Mouse (Mus musculus) ES-E14 (cell line): ENCODE measurements around the gene Rfwd3. TPM values are rescaled to one million over a fixed set of nuclear protein-coding genes. Genes with fewer than 3 reads are reported as not detected.
"Not testable (repeated sequence)": the region's sequence is repeated elsewhere in the genome, so short reads cannot be mapped to it uniquely, and the experiment has no call there.

Source experiments
- DNase-seq: peaks from one replicate; pipeline ENCODE4 v3.0.0-alpha.2; 2013; ENCODE audit warnings: low read depth, low spot score
- H3K27ac ChIP-seq: 2 replicates; pipeline ENCODE4 v1.5.1; 2012; ENCODE audit warnings: low read depth, mild to moderate bottlenecking, low read length, moderate library complexity, mixed read lengths; ENCODE audit not compliant: poor library complexity, insufficient read depth, severe bottlenecking
- H3K36me3 ChIP-seq: 2 replicates; pipeline ENCODE4 v1.6.1; 2012; ENCODE audit warnings: mild to moderate bottlenecking, low read length, moderate library complexity, mixed read lengths; ENCODE audit not compliant: control insufficient read depth, poor library complexity, insufficient read depth, severe bottlenecking
- H3K4me1 ChIP-seq, 2 experiments: fragments of 150-350 bp in 1 of 2; sonication (generic) in 1 of 2; 2 replicates each; pipeline ENCODE4 v1.6.1; 2012; ENCODE audit warnings: low read length in 2 of 2, mild to moderate bottlenecking in 1 of 2, mixed read lengths in 1 of 2; ENCODE audit not compliant: control insufficient read depth in 2 of 2, insufficient read depth in 2 of 2, poor library complexity in 1 of 2
- H3K4me3 ChIP-seq, 2 experiments: fragments of 150-350 bp in 1 of 2; sonication (generic) in 1 of 2; 2 replicates each; pipeline ENCODE4 v1.5.1; 2012; ENCODE audit warnings: low read length in 2 of 2, low read depth in 1 of 2, mild to moderate bottlenecking in 1 of 2, mixed read lengths in 1 of 2; ENCODE audit not compliant: insufficient read depth in 1 of 2, poor library complexity in 1 of 2, severe bottlenecking in 1 of 2
- H3K9ac ChIP-seq: 2 replicates; pipeline ENCODE4 v1.6.1; 2012; ENCODE audit warnings: low read depth, mild to moderate bottlenecking, low read length, mixed read lengths; ENCODE audit not compliant: poor library complexity, insufficient read depth, severe bottlenecking
- H3K9me3 ChIP-seq: fragments of 150-350 bp; sonication (generic); 2 replicates; pipeline ENCODE4 v1.6.1; 2012; ENCODE audit warnings: low read depth, mild to moderate bottlenecking, low read length; ENCODE audit not compliant: control insufficient read depth, insufficient read depth
- CHD2 ChIP-seq: IDR thresholded peaks from 2 replicates; pipeline ENCODE4 v1.6.1; 2014; ENCODE audit warnings: mild to moderate bottlenecking, low read depth, low read length, inconsistent platforms
- HCFC1 ChIP-seq: IDR thresholded peaks from 2 replicates; pipeline ENCODE4 v1.6.1; 2012; ENCODE audit warnings: low read length, inconsistent platforms, borderline replicate concordance; ENCODE audit not compliant: insufficient read depth
- MAFK ChIP-seq: IDR thresholded peaks from 2 replicates; pipeline ENCODE4 v1.6.1; 2014; ENCODE audit warnings: mild to moderate bottlenecking, low read depth, low read length, inconsistent platforms; ENCODE audit not compliant: insufficient read depth
- ZC3H11A ChIP-seq: IDR thresholded peaks from 2 replicates; pipeline ENCODE4 v1.6.1; 2012; ENCODE audit warnings: low read depth, mild to moderate bottlenecking, inconsistent platforms, low read length, borderline replicate concordance
- ZNF384 ChIP-seq: IDR thresholded peaks from 2 replicates; pipeline ENCODE4 v1.6.1; 2012; ENCODE audit warnings: low read depth, low read length, inconsistent platforms
- in situ Hi-C, 2 experiments: fragments of 600-800 bp; cut with MboI; formaldehyde crosslinking; loops; one replicate each; pipeline ENCODE4 v1.15.1; 2025; ENCODE audit warnings: low sequenced_read_pairs in 2 of 2, inconsistent platforms in 1 of 2; ENCODE audit not compliant: unreplicated experiment in 2 of 2
- total RNA-seq: library from RNA; depleted of rRNA; stranded (reverse); fragments of 300-350 nt; gene quantifications from 2 replicates; pipeline ENCODE4 v1.2.3, GENCODE M21; 2012

The Rfwd3 gene
- total RNA-seq, 1 experiment, result 73.8 TPM

- in situ Hi-C loops, result no loop called here
- DNase-seq, result no peak
- Histone ChIP-seq H3K27ac (no peak overlapping the region), H3K4me3 (no peak overlapping the region), H3K4me1 (no peaks in the 10 kb centered on the region), H3K36me3 (no peaks in the 10 kb centered on the region), H3K9ac (no peak overlapping the region), H3K9me3 (no peaks in the 10 kb centered on the region)
- TF ChIP-seq ZNF384 (no peak), CHD2 (no peak), MAFK (no peak), ZC3H11A (no peak), HCFC1 (no peak)
Measured at GRCm38 (mm10) chr8:111314729-111315128, 14.7 kb upstream of the Rfwd3 start.

GRCm38 (mm10) chr8:111313961-111314360 lies 13.9 kb upstream of the Rfwd3 start:
- in situ Hi-C loops, H3K27ac ChIP-seq: not testable (repeated sequence)

GRCm38 (mm10) chr8:111312758-111313162 lies 12.7 kb upstream of the Rfwd3 start:
- Histone ChIP-seq H3K4me1 (no peaks in the 10 kb centered on the region), H3K27ac (no peak overlapping the region), H3K9me3 (no peaks in the 10 kb centered on the region), H3K36me3 (no peaks in the 10 kb centered on the region), H3K4me3 (no peak overlapping the region), H3K9ac (no peak overlapping the region)
- DNase-seq, result no peak
- in situ Hi-C loops, result no loop called here
- no peak for TF ChIP-seq MAFK
- TF ChIP-seq ZNF384, result no peak
- TF ChIP-seq ZC3H11A, result no peak
- no peak for TF ChIP-seq CHD2
- no peak for TF ChIP-seq HCFC1

More at GRCm38 (mm10) chr8:111313961-111314360, 13.9 kb upstream of the Rfwd3 start:
- not testable (repeated sequence) for H3K9ac ChIP-seq, H3K4me3 ChIP-seq, H3K4me1 ChIP-seq, H3K9me3 ChIP-seq, H3K36me3 ChIP-seq, DNase-seq

GRCm38 (mm10) chr8:111310006-111310405 lies 10.0 kb upstream of the Rfwd3 start:
- H3K27ac ChIP-seq, DNase-seq, H3K9ac ChIP-seq, H3K36me3 ChIP-seq, H3K4me3 ChIP-seq, H3K9me3 ChIP-seq, H3K4me1 ChIP-seq, in situ Hi-C loops: not testable (repeated sequence)

GRCm38 (mm10) chr8:111305031-111305730 lies 5.2 kb upstream of the Rfwd3 start:
- no peak for DNase-seq
- TF ChIP-seq CHD2 (no peak), ZC3H11A (no peak), HCFC1 (no peak), ZNF384 (no peak), MAFK (no peak)
- no peak overlapping the region for H3K4me3 ChIP-seq
- no peaks in the 10 kb centered on the region for H3K9me3 ChIP-seq
- in situ Hi-C loops, result no loop called here
- no peak overlapping the region; the same call in 1 of the 2 replicates for H3K9ac ChIP-seq
- peaks cover 4 to 5% of the 10 kb centered on the region in 2 experiments; a peak in 2 of 4 replicates for H3K4me1 ChIP-seq
- H3K36me3 ChIP-seq, result no peaks in the 10 kb centered on the region
- no peak overlapping the region for H3K27ac ChIP-seq
